Mouse (Mus musculus): ENCODE results near the gene Olfr272. TPM values are rescaled to one million over a fixed set of nuclear protein-coding genes. Genes with fewer than 3 reads are reported as not detected.

Olfr272 gene
- polyA plus RNA-seq, 1 experiment from 2014 or later, result not detected

- Histone ChIP-seq H3K9me3 (replicated peaks; ENCODE audit: control insufficient read depth, low read length) (no peaks in the 10 kb centered on the region), H3K4me2 (ENCODE audit: low read depth, low read length) (no peak overlapping the region), H3K9ac (ENCODE audit: low read length) (no peak overlapping the region), H3K27me3 (ENCODE audit: control insufficient read depth, insufficient read depth, low read length) (no peaks in the 10 kb centered on the region), H3K4me1 (ENCODE audit: control insufficient read depth, insufficient read depth, low read length) (no peaks in the 10 kb centered on the region), H3K36me3 (ENCODE audit: control insufficient read depth, insufficient read depth, low read length) (no peaks in the 10 kb centered on the region), H3K27ac (ENCODE audit: low read length) (no peak overlapping the region), H3K4me3 (replicated peaks; ENCODE audit: low read length) (no peak overlapping the region)
- no peak for ATAC-seq (ENCODE audit: insufficient read depth, low FRiP score)
- WGBS, result 66% methylated on average over 3 of the region's 3 CpGs
Observed at GRCm38 (mm10) chr4:52909542-52909941, 9.4 kb downstream of the Olfr272 start.

- H3K27ac ChIP-seq (ENCODE audit: low read length), result no peak overlapping the region
Observed at GRCm38 (mm10) chr4:52864156-52864555, 54.8 kb downstream of the Olfr272 start.

More at GRCm38 (mm10) chr4:52864156-52864555, 54.8 kb downstream of the Olfr272 start:
- Histone ChIP-seq H3K4me3 (replicated peaks; ENCODE audit: low read length) (no peak overlapping the region), H3K9me3 (replicated peaks; ENCODE audit: control insufficient read depth, low read length) (no peaks in the 10 kb centered on the region), H3K4me1 (ENCODE audit: control insufficient read depth, insufficient read depth, low read length) (no peaks in the 10 kb centered on the region), H3K27me3 (ENCODE audit: control insufficient read depth, insufficient read depth, low read length) (no peaks in the 10 kb centered on the region), H3K36me3 (ENCODE audit: control insufficient read depth, insufficient read depth, low read length) (no peaks in the 10 kb centered on the region), H3K4me2 (ENCODE audit: low read depth, low read length) (no peak overlapping the region), H3K9ac (ENCODE audit: low read length) (no peak overlapping the region)
- no peak for ATAC-seq (ENCODE audit: insufficient read depth, low FRiP score)
- WGBS, result 92% methylated on average over 9 of the region's 9 CpGs

Other genes starting within 250 kb of the Olfr272 start
- gene Olfr275, start 104.6 kb downstream of the Olfr272 start, polyA plus RNA-seq (2015; fragmentation: Nextera tagmentation; extraction: Ambion mirVana), result not detected in 2 replicates
- gene Olfr273, start 59.9 kb downstream of the Olfr272 start, polyA plus RNA-seq (2015; fragmentation: Nextera tagmentation; extraction: Ambion mirVana), result not detected in 2 replicates
- gene Olfr270, start 45.4 kb upstream of the Olfr272 start, polyA plus RNA-seq (2015; fragmentation: Nextera tagmentation; extraction: Ambion mirVana), result not detected in 2 replicates
- not detected in 2 replicates for gene Nipsnap3a, start 70.1 kb upstream of the Olfr272 start, polyA plus RNA-seq (2015; fragmentation: Nextera tagmentation; extraction: Ambion mirVana)
- gene Nipsnap3b, start 92.7 kb upstream of the Olfr272 start, polyA plus RNA-seq (2015; fragmentation: Nextera tagmentation; extraction: Ambion mirVana), result 86.9 and 93.0 TPM in 2 replicates
- gene Abca1, start 240.7 kb upstream of the Olfr272 start, polyA plus RNA-seq (2015; fragmentation: Nextera tagmentation; extraction: Ambion mirVana), result 4.9 and 6.1 TPM in 2 replicates